Mouse (Mus musculus) forebrain, embryonic 16.5 days (tissue): Measurements from ENCODE around the gene Utp6. TPM values are rescaled to one million over a fixed set of nuclear protein-coding genes. Genes with fewer than 3 reads are reported as not detected.

Experiments
- ATAC-seq: fragments of 200-750 bp; cut with Nextera tagmentation; 2 replicates; pipeline ENCODE4 v1.8.0; 2017; ENCODE audit warnings: mild to moderate bottlenecking, moderate library complexity
- H3K27ac ChIP-seq: fragments of 300-500 bp; sonication (generic); 2 replicates; pipeline ENCODE4 v1.5.1; 2014; ENCODE audit warnings: low read length, control low read depth
- H3K27me3 ChIP-seq: fragments of 300-500 bp; sonication (generic); replicated peaks from 2 replicates; pipeline ENCODE4 v1.6.1; 2014; ENCODE audit warnings: low read length; ENCODE audit not compliant: control insufficient read depth, insufficient read depth
- H3K36me3 ChIP-seq: fragments of 300-500 bp; sonication (generic); 2 replicates; pipeline ENCODE4 v1.6.1; 2014; ENCODE audit not compliant: control insufficient read depth, insufficient read depth
- H3K4me1 ChIP-seq: fragments of 300-500 bp; sonication (generic); replicated peaks from 2 replicates; pipeline ENCODE4 v1.6.1; 2014; ENCODE audit warnings: low read length; ENCODE audit not compliant: control insufficient read depth, insufficient read depth
- H3K4me2 ChIP-seq: fragments of 300-500 bp; sonication (generic); 2 replicates; pipeline ENCODE4 v1.6.1; 2014; ENCODE audit warnings: mild to moderate bottlenecking, low read length, control low read depth
- H3K4me3 ChIP-seq: fragments of 300-500 bp; sonication (generic); replicated peaks from 2 replicates; pipeline ENCODE4 v1.5.1; 2014; ENCODE audit warnings: mild to moderate bottlenecking, low read length, control low read depth
- H3K9ac ChIP-seq: fragments of 300-500 bp; sonication (generic); replicated peaks from 2 replicates; pipeline ENCODE4 v1.6.1; 2014; ENCODE audit warnings: low read depth, low read length, control low read depth
- H3K9me3 ChIP-seq: fragments of 300-500 bp; sonication (generic); 2 replicates; pipeline ENCODE4 v1.6.1; 2016; ENCODE audit warnings: low read length; ENCODE audit not compliant: control insufficient read depth
- WGBS: fragments of 180-500 bp; shearing (Covaris S2); extraction: QIAGEN DNeasy Blood & Tissue Kit; methylation state at CpG from one replicate; pipeline ENCODE4 v1.1.7; 2014; 5-methylcytosine and 5-hydroxymethylcytosine counted together
- polyA plus RNA-seq: library from polyadenylated mRNA; unstranded; fragments of >200 nt; fragmentation: Nextera tagmentation; extraction: Ambion mirVana; gene quantifications from 2 replicates; pipeline ENCODE4 v1.2.1, GENCODE M21; 2015

Gene Utp6
- polyA plus RNA-seq, 1 experiment from 2014 or later = 49.8 TPM

DNA sequence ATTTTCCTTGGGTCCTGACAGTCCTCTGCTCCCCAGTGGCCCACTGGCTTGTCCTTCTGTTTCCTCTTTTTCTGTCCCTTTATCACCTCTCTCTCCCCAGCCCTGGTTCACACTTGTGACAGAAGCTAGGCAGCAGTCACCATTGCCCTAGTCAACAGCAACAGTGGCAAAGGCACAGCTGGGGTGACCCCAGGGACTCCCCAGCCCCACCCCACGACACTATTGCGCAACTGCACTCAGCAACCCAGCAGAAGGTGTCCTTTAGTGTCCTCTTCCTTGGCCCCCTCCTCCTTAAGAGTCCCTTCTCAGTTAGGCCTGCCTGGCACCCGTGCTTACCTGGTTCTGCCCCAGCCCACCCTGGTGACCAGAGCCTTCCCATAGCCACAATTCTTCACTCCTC is 40.0 kb downstream of the Utp6 start:
- Histone ChIP-seq H3K4me2 (no peak overlapping the region), H3K36me3 (no peaks in the 10 kb centered on the region), H3K27ac (no peak overlapping the region), H3K4me1 (peaks cover 3% of the 10 kb centered on the region; the same call in 1 of the 2 replicates), H3K9ac (no peak overlapping the region), H3K27me3 (no peaks in the 10 kb centered on the region), H3K4me3 (no peak overlapping the region), H3K9me3 (no peaks in the 10 kb centered on the region)
- 72% methylated on average over 3 of the region's 3 CpGs for WGBS
- ATAC-seq = no peak

DNA sequence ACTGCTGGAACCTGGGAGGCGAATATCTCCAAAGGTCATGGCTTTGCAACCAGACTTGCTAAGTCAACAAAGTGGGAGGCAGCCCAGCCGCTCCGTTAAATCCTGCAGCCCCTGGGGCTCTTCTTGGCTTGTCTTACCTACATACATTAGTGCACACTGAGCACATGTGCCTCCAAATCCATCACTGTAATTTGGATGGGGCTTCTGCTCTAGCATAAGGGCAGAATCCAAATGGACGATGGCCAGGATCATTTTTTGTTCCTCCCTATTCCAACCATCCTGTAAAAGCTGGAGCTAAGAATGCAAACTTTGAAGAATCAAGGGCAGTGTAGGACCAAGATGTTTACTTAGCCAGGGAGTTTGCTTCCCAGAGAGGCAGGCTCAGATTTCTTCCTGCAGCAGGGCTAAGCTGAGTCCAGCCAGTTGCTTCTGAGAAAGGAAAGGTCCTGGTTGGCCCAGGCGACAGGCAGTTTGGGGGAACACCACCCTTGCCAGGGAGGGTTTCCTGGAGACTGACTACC is 41.6 kb downstream of the Utp6 start:
- Histone ChIP-seq H3K27me3 (no peaks in the 10 kb centered on the region), H3K9ac (no peak overlapping the region)

DNA sequence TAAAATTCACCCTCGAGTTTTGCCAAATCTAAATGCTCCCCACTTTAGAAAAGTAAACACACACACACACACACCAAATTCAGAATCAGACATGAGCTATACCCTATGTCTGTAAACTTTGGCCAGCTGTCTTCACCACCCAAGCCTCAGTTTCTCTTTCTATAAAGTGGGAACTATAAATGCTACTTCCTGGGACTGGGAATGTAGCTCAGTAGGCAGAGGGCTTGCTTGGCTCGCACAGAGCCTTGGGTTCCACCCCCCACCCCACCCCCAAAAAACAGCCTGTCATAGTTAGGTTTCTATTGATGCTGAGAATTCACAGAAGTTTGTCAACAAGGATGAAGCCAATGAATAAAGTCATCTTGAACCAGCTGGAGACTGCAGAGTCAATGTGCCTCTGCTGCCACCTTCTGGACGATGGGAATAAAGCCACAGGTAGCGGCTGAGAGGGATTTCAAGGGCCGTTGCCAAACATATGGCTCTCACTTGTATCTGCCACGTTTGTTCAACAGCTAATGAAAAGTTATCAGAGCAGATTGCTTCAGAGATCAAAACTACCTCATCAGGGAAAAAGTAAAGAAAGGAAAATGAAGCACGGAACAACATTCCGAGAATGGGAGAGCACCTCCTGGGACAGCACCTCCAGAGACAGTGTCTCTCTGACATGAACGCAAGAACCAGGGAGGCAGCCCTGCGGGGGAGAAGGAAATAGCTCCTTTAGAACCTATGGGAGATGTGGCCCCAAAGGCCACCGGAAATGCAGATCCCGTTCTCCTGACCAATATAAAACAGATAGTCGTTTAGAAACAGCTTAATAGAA is 42.3 kb downstream of the Utp6 start:
- WGBS = 24% methylated on average over 13 of the region's 13 CpGs
- no peak overlapping the region for H3K27ac ChIP-seq
- H3K27me3 ChIP-seq = no peaks in the 10 kb centered on the region
- H3K4me3 ChIP-seq = no peak overlapping the region
- H3K9me3 ChIP-seq = no peaks in the 10 kb centered on the region
- peaks cover 9% of the 10 kb centered on the region; the same call in 1 of the 2 replicates for H3K4me1 ChIP-seq
- no peak overlapping the region for H3K4me2 ChIP-seq
- no peak overlapping the region for H3K9ac ChIP-seq
- peak; percentile 73 for ATAC-seq
- no peaks in the 10 kb centered on the region for H3K36me3 ChIP-seq

More for the DNA sequence above, 41.6 kb downstream of the Utp6 start:
- peaks cover 8% of the 10 kb centered on the region; the same call in 1 of the 2 replicates for H3K4me1 ChIP-seq
- 62% methylated on average over 5 of the region's 5 CpGs for WGBS
- H3K4me2 ChIP-seq = no peak overlapping the region
- no peak overlapping the region for H3K27ac ChIP-seq
- no peaks in the 10 kb centered on the region for H3K36me3 ChIP-seq
- ATAC-seq = no peak
- H3K4me3 ChIP-seq = no peak overlapping the region
- H3K9me3 ChIP-seq = no peaks in the 10 kb centered on the region

DNA sequence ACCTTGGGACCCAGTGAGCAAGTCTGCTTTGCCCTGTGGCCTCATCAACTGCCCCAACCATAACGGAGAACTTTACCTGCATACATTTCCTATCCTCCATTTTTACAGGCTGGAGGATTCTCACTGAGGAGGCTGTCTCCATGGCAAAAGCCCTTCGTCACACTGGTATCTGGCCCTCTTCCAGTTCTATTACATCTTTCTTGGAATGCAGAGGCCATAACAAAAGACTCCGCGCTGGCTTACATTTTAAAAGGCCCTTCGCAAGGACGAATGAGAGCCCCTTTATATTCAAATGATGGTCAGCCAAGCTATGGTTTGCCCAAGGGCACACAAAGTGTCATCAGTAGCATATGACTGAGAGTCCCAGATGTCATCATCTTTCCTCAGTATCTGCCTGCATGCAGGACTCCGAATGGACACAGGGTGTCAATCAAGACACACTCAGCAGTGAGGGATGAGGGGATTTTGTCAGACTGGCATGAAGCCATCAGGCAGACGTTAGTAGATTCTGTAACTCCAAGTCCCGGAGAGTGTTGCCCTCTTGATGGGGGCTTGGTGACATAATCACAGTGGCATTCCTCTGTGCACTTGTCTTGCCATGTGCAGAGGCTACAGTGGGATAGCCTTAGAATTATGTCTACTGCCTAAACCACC is 46.4 kb downstream of the Utp6 start:
- Histone ChIP-seq H3K36me3 (no peaks in the 10 kb centered on the region), H3K27me3 (no peaks in the 10 kb centered on the region), H3K9me3 (no peaks in the 10 kb centered on the region), H3K9ac (no peak overlapping the region), H3K4me3 (no peak overlapping the region), H3K4me2 (no peak overlapping the region), H3K4me1 (peaks cover 9% of the 10 kb centered on the region; the same call in 1 of the 2 replicates), H3K27ac (no peak overlapping the region)
- ATAC-seq = no peak
- 19% methylated on average over 9 of the region's 9 CpGs for WGBS

DNA sequence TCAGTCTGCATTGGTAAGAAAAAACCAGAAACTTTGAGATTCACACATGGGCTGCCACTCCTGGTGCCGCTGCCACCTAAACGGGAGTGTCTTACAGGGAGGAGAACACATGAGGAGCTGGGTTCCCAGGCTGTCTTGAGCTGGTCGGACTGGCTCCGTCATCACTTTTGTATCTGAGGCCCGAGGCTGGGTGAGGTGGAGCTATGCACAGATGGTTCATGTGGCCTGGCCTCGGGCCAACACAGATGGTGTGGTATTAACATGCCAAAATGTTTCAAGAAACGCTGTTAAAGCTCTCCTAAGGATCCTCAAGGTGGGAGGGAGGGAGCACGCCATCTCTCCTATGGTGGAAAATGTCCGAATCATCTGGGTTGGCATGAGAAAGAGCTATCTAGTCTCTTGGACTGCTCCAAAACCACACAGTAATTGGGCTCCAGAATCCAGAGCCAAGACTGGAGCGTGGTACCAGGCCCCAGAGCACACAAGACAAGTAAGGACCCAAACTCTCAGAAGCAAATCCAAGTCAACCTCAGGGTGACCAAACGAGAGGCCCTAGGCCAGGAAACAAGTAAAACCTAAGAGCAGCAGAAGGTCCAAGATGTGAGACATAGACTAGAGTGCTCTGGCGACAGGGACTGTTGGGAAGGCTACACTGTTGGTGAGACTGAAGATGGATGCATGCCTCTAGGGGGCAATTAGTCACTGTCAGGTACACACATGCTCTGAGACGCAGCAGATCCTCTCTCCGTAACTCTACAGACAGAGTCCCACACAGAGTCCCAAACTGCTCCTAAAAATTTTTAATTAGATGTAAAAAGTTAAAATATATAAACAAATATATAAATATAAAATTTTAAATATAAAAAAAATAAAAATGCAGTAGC is 53.3 kb downstream of the Utp6 start:
- Histone ChIP-seq H3K4me3 (no peak overlapping the region), H3K4me1 (peaks cover 8% of the 10 kb centered on the region), H3K9me3 (no peaks in the 10 kb centered on the region), H3K27me3 (no peaks in the 10 kb centered on the region), H3K9ac (no peak overlapping the region), H3K36me3 (no peaks in the 10 kb centered on the region), H3K27ac (no peak overlapping the region), H3K4me2 (no peak overlapping the region)
- peak; percentile 90 for ATAC-seq
- 52% methylated on average over 14 of the region's 14 CpGs for WGBS

DNA sequence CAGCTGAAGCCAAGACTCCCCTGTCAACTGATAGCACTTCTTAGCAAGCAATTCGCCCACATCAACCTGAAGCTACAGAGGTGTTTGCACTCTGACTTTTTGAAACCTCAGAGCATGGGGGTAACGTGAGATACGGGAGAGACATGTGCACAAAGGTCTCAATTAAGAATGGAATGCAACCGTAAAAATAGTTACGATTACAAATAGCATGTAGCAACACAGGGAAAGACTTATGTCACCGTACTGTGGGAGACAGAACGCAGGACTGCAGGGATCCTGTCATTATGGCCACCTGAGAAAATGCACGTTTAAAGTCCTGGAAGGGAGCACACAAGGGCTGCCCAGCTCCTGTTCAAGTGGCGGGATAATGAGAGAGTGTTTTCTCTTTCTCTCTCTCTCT is 55.3 kb downstream of the Utp6 start:
- Histone ChIP-seq H3K9ac (no peak overlapping the region), H3K36me3 (no peaks in the 10 kb centered on the region), H3K27ac (no peak overlapping the region), H3K4me1 (peaks cover 8% of the 10 kb centered on the region), H3K27me3 (no peaks in the 10 kb centered on the region), H3K4me2 (no peak overlapping the region), H3K9me3 (no peaks in the 10 kb centered on the region), H3K4me3 (no peak overlapping the region)
- WGBS = 70% methylated on average over 9 of the region's 9 CpGs
- ATAC-seq = no peak

DNA sequence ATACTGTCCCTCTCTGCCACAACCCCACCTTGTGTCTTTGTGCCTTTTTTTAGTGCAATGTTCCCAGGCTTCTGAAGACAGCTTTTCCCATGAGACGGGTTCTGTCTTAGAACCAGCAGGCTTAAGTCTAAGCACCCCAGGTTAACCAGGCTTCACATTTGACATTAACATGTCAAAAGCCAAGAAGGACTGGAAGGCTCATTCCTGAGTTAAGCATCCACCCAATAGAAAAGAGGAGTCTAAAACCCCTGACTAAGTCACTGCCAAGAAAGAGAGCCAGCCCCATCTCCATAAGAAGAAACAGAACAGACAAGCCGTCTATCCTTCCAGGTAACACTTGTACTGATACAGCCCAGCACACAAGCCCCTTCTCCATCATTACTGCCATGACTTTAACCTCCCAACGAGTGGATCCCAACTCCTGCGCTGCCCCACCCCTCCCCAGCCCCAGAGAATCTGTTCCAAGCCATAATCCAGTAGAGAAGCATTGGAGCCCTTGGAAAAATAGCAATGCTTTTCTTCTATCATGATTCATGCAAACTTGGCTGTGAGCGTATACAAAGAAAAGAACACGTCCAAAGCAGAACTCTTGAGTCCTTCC is 59.2 kb downstream of the Utp6 start:
- H3K9me3 ChIP-seq = no peaks in the 10 kb centered on the region
- no peaks in the 10 kb centered on the region for H3K27me3 ChIP-seq
- H3K4me2 ChIP-seq = no peak overlapping the region
- H3K36me3 ChIP-seq = no peaks in the 10 kb centered on the region
- no peak for ATAC-seq
- no peak overlapping the region for H3K9ac ChIP-seq
- WGBS = 66% methylated on average over 6 of the region's 6 CpGs
- H3K4me3 ChIP-seq = no peak overlapping the region
- no peak overlapping the region for H3K27ac ChIP-seq
- no peaks in the 10 kb centered on the region for H3K4me1 ChIP-seq

DNA sequence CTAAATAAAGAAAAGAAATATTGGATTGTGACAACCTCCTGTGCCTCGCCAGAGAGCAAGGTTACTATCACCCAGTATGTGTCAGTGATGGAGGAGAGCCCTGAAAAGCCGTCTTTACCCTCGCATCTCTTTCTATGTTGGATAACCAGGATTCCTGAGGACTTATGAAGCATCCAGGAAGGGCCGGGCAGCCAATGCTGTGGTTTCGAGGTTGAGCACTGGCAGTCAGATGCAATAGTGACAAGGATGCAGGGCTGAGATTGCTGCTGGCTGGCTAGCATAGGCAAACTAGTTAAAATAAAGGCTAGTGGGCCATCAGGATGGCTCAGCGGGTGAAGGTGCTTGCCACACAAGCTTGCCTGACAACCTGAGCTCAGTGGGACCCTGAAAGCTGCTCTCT is 61.0 kb downstream of the Utp6 start:
- Histone ChIP-seq H3K4me2 (no peak overlapping the region), H3K36me3 (no peaks in the 10 kb centered on the region), H3K4me3 (no peak overlapping the region), H3K27me3 (no peaks in the 10 kb centered on the region), H3K4me1 (no peaks in the 10 kb centered on the region), H3K9ac (no peak overlapping the region), H3K27ac (no peak overlapping the region), H3K9me3 (no peaks in the 10 kb centered on the region)
- ATAC-seq = no peak
- whole genome bisulfite sequencing = 84% methylated on average over 6 of the region's 6 CpGs
